Mouse (Mus musculus) hindlimb bud, embryonic 11.5 days (tissue): ENCODE results near the gene Ifng.
"Not testable (repeated sequence)": the region's sequence is repeated elsewhere in the genome, so short reads cannot be mapped to it uniquely, and the experiment has no call there.

Experiments used
- DNase-seq: peaks from one replicate; pipeline ENCODE4 v3.0.0-alpha.2; 2012; ENCODE audit warnings: low read depth, low spot score; ENCODE audit errors: extremely low spot score

The Ifng gene

GRCm38 (mm10) chr10:118440742-118441240 is at the start of gene Ifng:
Gene Ifng, plus strand, starts transcription at chr10:118441046.
- DNase-seq = no peak

- no peak for DNase-seq
These were observed 40.9 kb upstream of the Ifng start for GRCm38 (mm10) chr10:118399917-118400316.

- no peak for DNase-seq
These were observed 34.2 kb upstream of the Ifng start for GRCm38 (mm10) chr10:118406463-118407221.

GRCm38 (mm10) chr10:118411377-118411776 is 29.5 kb upstream of the Ifng start:
- DNase-seq = no peak

GRCm38 (mm10) chr10:118412774-118413173 is 28.1 kb upstream of the Ifng start:
- no peak for DNase-seq

- no peak for DNase-seq
These were observed 21.8 kb upstream of the Ifng start for GRCm38 (mm10) chr10:118419000-118419425.

GRCm38 (mm10) chr10:118420896-118421295 is 19.9 kb upstream of the Ifng start:
- no peak for DNase-seq

DNA sequence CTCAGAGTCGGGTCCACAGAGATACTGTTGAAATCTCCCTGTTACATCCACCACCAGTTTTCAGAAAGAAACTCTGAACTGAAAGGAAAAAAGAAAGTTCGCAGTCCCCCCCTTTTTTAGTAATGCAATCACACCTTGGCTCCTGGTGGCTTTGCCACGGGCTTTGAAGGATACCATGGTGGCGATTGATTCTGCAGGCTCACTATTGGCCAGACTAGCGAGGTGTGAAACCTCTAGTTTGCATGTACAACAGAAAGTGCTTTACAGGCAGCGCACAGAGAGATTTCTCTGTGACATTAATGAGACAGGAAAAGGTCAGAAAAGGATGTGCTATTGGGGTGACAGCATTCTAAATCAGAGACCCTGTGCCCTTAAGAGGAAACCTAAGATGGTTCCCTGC is 5.3 kb upstream of the Ifng start:
- no peak for DNase-seq

DNA sequence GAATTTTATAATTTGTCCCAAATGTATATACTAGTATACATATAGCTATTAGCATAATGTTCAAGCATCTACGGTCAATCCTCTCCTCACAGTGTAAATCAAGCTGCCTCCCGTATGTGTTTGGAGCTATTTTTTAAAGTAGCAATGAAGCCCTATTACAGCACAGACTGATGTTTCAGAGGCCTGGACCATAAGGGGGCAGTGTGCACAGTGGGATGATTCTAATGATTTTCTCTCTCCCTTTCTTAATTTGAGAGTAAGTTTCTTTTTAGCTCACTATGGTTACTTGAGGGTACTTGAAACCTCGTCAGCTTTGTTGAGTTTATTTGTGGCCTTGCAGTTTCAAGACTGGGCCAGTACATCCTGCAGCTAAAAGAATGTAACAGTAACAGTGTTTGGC is 1.1 kb downstream of the Ifng start:
- no peak for DNase-seq

GRCm38 (mm10) chr10:118442999-118443398 is 2.2 kb downstream of the Ifng start:
- DNase-seq = no peak

- no peak for DNase-seq
These were observed 4.2 kb downstream of the Ifng start for GRCm38 (mm10) chr10:118445021-118445420.

DNA sequence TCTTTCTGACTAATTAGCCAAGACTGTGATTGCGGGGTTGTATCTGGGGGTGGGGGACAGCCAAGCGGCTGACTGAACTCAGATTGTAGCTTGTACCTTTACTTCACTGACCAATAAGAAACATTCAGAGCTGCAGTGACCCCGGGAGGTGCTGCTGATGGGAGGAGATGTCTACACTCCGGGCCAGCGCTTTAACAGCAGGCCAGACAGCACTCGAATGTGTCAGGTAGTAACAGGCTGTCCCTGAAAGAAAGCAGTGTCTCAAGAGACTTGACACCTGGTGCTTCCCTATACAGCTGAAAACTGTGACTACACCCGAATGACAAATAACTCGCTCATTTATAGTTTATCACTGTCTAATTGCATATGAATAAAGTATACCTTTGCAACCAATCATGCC is 4.7 kb downstream of the Ifng start:
- DNase-seq = no peak

DNA sequence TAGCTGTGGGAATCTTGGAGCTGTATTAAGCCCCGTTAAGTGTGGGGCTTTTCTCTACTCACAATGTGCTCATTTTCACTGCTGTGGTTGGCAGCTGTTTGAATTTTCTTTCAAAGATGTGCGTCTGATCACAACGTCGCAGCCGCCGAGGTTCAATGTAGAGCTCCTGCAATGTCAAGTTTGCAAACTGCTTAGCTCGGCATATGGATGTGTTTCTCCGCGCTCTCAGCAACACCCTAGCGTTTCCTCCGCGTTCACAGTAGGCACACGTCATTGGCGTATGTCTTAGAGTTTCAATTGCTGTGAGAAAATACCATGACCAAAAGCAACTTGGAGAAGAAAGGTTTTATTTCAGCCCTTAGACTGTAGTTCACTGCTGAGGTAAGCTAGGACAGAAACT is 5.1 kb downstream of the Ifng start:
- DNase-seq = no peak

DNA sequence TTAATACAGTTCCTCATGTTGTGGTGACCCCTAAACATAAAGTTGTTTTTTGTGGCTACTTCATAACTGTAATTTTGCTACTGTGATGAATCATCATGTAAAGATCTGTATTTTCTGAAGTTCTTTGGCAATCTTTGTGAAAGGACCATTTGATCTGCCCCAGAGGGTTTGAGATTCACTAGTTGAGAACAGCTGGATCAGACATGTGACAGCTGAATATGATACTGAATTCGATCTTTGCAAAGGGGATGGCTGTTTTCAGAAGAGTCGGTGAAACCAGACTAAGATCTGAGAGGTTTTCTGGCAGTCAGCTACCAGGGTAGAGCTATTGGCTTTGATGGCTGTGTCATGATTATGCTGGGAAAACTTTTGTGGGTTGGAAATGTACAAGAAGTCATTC is 10.9 kb downstream of the Ifng start:
- DNase-seq = no peak

GRCm38 (mm10) chr10:118458729-118459128 is 17.9 kb downstream of the Ifng start:
- no peak for DNase-seq

DNA sequence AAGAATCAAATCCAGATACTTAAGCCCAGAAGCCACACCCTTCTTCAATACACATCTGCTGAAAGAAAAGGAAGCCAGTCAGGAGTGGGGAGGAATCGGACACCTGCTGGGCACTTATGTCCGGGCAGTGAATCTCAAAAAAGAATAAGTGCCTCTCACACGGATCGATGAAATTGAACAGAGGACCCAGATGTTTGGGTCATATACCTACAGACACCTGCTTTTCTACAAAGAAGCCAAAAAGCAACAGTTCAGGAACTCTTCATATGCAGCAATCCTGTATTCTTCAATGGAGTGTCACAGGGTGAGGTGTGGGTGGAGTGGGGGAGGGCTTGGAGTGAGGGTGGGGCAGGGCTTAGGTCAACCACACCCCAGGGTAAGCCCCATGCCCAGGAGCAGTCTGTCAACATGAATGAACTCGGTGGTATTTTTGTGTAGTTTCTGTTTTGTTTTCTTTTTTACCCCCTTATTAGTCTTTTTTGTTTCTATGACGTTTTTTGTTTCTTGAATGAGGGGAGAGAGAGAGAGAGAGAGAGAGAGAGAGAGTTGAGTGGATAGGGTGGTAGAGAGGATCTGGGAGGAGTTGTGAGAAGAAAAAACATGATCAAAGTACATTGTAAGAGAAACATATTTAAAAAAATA is 20.4 kb downstream of the Ifng start:
- DNase-seq = no peak

GRCm38 (mm10) chr10:118466481-118466880 is 25.6 kb downstream of the Ifng start:
- DNase-seq = no peak

- no peak for DNase-seq
These were observed 28.2 kb downstream of the Ifng start for GRCm38 (mm10) chr10:118469047-118469446.

DNA sequence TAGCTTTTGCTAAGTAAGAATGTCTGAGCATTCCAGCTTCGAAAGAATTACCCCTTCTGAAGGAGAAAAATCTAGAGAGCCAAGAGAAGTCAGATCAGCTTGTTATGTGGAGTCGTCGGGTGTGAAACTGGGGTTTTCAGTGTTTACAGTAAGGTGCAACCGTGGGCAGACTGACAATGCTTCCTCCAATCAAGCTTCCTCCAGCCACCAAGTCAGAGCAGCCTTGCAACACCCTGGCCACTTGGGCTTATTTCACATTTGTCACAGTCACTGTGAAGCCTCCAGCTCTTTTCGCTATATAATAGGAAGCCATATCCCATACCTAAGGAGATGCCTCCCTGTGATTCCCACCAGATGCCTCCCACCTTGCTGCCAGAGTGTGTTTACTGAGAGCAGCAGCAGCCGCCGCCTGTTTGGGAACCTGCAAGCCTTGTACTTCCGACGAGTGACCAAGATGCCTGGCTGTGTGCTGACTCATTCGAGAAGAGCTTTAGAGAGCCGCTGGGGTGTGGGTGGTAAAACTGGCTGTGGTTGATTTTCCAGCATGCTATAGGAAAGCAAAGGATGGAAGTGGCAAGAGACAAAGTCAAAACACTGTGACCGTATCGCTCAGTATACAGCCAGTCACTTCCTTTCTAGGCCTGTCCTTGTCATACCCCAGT is 29.6 kb downstream of the Ifng start:
- no peak for DNase-seq

DNA sequence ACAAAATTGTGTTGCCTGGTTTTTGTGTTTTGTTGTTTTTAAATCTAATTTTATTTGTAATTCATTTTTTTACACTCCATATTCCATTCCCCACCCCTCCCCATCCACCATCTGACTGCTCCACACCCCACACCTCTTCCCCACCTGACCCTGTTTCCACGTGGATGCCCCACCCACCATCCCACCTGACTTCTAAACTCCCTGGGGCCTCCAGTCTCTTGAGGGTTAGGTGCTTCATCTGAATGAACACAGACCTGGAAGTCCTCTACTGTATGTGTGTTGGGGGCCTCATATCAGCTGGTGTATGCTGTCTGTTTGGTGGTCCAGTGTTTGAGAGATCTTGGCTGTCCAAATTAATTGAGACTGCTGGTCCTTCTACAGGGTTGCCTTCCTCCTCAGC is 32.0 kb downstream of the Ifng start:
- DNase-seq = not testable (repeated sequence)

GRCm38 (mm10) chr10:118476696-118477095 is 35.9 kb downstream of the Ifng start:
- DNase-seq = no peak

GRCm38 (mm10) chr10:118477297-118477696 is 36.5 kb downstream of the Ifng start:
- no peak for DNase-seq
